Mouse (Mus musculus): Measurements from ENCODE around the gene Ddx5. TPM values are rescaled to one million over a fixed set of nuclear protein-coding genes. Genes with fewer than 3 reads are reported as not detected.

The Ddx5 gene
- total and polyA plus RNA-seq, 3 experiments, result 864 to 2,578 (median 866) TPM

- peaks cover 14% of the 10 kb centered on the region for H3K36me3 ChIP-seq (replicated peaks)
- H3K9me3 ChIP-seq (replicated peaks), result no peaks in the 10 kb centered on the region
- DNase-seq (ENCODE audit: low spot score) (no peak), ATAC-seq (ENCODE audit: extremely low read depth, insufficient number of reproducible peaks, low FRiP score, poor library complexity, severe bottlenecking) (0 out of 2 replicates have a peak, but pooled peaks have one; percentile 8)
- TF ChIP-seq CTCF (IDR thresholded peaks at IDR 0.05; ENCODE audit: low read depth, low read length) (no peak), TAL1 (conservative IDR thresholded peaks at IDR 0.05; ENCODE audit: low read depth, low read length) (no peak), GATA2 (IDR thresholded peaks at IDR 0.05; ENCODE audit: borderline replicate concordance, low read depth, low read length) (no peak), POLR2AphosphoS5 (IDR thresholded peaks at IDR 0.05; ENCODE audit: insufficient replicate concordance, low read depth, low read length) (no peak), GATA1 (IDR thresholded peaks at IDR 0.05; ENCODE audit: borderline replicate concordance, low read length) (no peak)
- H3K27me3 ChIP-seq (ENCODE audit: insufficient read depth, low read length), result peaks cover 7% of the 10 kb centered on the region; the same call in 1 of the 2 replicates
- H3K4me3 ChIP-seq (ENCODE audit: low read depth, low read length), result no peak overlapping the region
- H3K4me1 ChIP-seq (ENCODE audit: insufficient read depth, low read depth, low read length), result peaks cover 20% of the 10 kb centered on the region
Observed at GRCm38 (mm10) chr11:106759028-106759427, 30.0 kb downstream of the Ddx5 start.

- TF ChIP-seq POLR2AphosphoS5 (IDR thresholded peaks at IDR 0.05; ENCODE audit: insufficient replicate concordance, low read depth, low read length), result no peak
- TF ChIP-seq CTCF (IDR thresholded peaks at IDR 0.05; ENCODE audit: low read depth, low read length), result no peak
- no peak for TF ChIP-seq TAL1 (conservative IDR thresholded peaks at IDR 0.05; ENCODE audit: low read depth, low read length)
- TF ChIP-seq GATA1 (IDR thresholded peaks at IDR 0.05; ENCODE audit: borderline replicate concordance, low read length), result no peak
- TF ChIP-seq GATA2 (IDR thresholded peaks at IDR 0.05; ENCODE audit: borderline replicate concordance, low read depth, low read length), result no peak
- H3K36me3 ChIP-seq (replicated peaks), result peaks cover 2% of the 10 kb centered on the region
- no peaks in the 10 kb centered on the region for H3K9me3 ChIP-seq (replicated peaks)
- H3K4me1 ChIP-seq (ENCODE audit: insufficient read depth, low read depth, low read length), result peaks cover 8% of the 10 kb centered on the region
- H3K4me3 ChIP-seq (ENCODE audit: low read depth, low read length), result no peak overlapping the region
- H3K27me3 ChIP-seq (ENCODE audit: insufficient read depth, low read length), result peaks cover 12% of the 10 kb centered on the region
- no peak for ATAC-seq (ENCODE audit: extremely low read depth, insufficient number of reproducible peaks, low FRiP score, poor library complexity, severe bottlenecking)
- no peak for DNase-seq (ENCODE audit: low spot score)
Observed at GRCm38 (mm10) chr11:106755583-106755982, 33.4 kb downstream of the Ddx5 start.

GRCm38 (mm10) chr11:106753314-106753713 is 35.7 kb downstream of the Ddx5 start:
- H3K4me3 ChIP-seq (ENCODE audit: low read depth, low read length), result no peak overlapping the region

GRCm38 (mm10) chr11:106752103-106752502 is 36.9 kb downstream of the Ddx5 start:
- DNase-seq (ENCODE audit: low spot score) (no peak), ATAC-seq (ENCODE audit: extremely low read depth, insufficient number of reproducible peaks, low FRiP score, poor library complexity, severe bottlenecking) (no peak)
- H3K4me1 ChIP-seq (ENCODE audit: insufficient read depth, low read depth, low read length), result peaks cover 14% of the 10 kb centered on the region
- H3K27me3 ChIP-seq (ENCODE audit: insufficient read depth, low read length), result peaks cover 15% of the 10 kb centered on the region
- H3K36me3 ChIP-seq (replicated peaks), result no peaks in the 10 kb centered on the region
- H3K9me3 ChIP-seq (replicated peaks), result no peaks in the 10 kb centered on the region
- TF ChIP-seq CTCF (IDR thresholded peaks at IDR 0.05; ENCODE audit: low read depth, low read length) (no peak), TAL1 (conservative IDR thresholded peaks at IDR 0.05; ENCODE audit: low read depth, low read length) (no peak), GATA2 (IDR thresholded peaks at IDR 0.05; ENCODE audit: borderline replicate concordance, low read depth, low read length) (no peak), GATA1 (IDR thresholded peaks at IDR 0.05; ENCODE audit: borderline replicate concordance, low read length) (no peak), POLR2AphosphoS5 (IDR thresholded peaks at IDR 0.05; ENCODE audit: insufficient replicate concordance, low read depth, low read length) (no peak)
- H3K4me3 ChIP-seq (ENCODE audit: low read depth, low read length), result no peak overlapping the region

More at GRCm38 (mm10) chr11:106753314-106753713, 35.7 kb downstream of the Ddx5 start:
- H3K4me1 ChIP-seq (ENCODE audit: insufficient read depth, low read depth, low read length), result peaks cover 14% of the 10 kb centered on the region
- H3K36me3 ChIP-seq (replicated peaks), result no peaks in the 10 kb centered on the region
- TF ChIP-seq POLR2AphosphoS5 (IDR thresholded peaks at IDR 0.05; ENCODE audit: insufficient replicate concordance, low read depth, low read length) (no peak), CTCF (IDR thresholded peaks at IDR 0.05; ENCODE audit: low read depth, low read length) (no peak), GATA1 (IDR thresholded peaks at IDR 0.05; ENCODE audit: borderline replicate concordance, low read length) (no peak), TAL1 (conservative IDR thresholded peaks at IDR 0.05; ENCODE audit: low read depth, low read length) (no peak), GATA2 (IDR thresholded peaks at IDR 0.05; ENCODE audit: borderline replicate concordance, low read depth, low read length) (no peak)
- peaks cover 15% of the 10 kb centered on the region for H3K27me3 ChIP-seq (ENCODE audit: insufficient read depth, low read length)
- DNase-seq (ENCODE audit: low spot score), result no peak
- H3K9me3 ChIP-seq (replicated peaks), result no peaks in the 10 kb centered on the region
- ATAC-seq (ENCODE audit: extremely low read depth, insufficient number of reproducible peaks, low FRiP score, poor library complexity, severe bottlenecking), result no peak

- TF ChIP-seq CTCF (IDR thresholded peaks at IDR 0.05; ENCODE audit: low read depth, low read length), result no peak
- no peak for TF ChIP-seq POLR2AphosphoS5 (IDR thresholded peaks at IDR 0.05; ENCODE audit: insufficient replicate concordance, low read depth, low read length)
- no peak for TF ChIP-seq TAL1 (conservative IDR thresholded peaks at IDR 0.05; ENCODE audit: low read depth, low read length)
- no peak for TF ChIP-seq GATA1 (IDR thresholded peaks at IDR 0.05; ENCODE audit: borderline replicate concordance, low read length)
- no peak for TF ChIP-seq GATA2 (IDR thresholded peaks at IDR 0.05; ENCODE audit: borderline replicate concordance, low read depth, low read length)
- peaks cover 15% of the 10 kb centered on the region for H3K27me3 ChIP-seq (ENCODE audit: insufficient read depth, low read length)
- no peak within 1 kb of the TSS for H3K4me3 ChIP-seq (ENCODE audit: low read depth, low read length)
- DNase-seq (ENCODE audit: low spot score) (no peak), ATAC-seq (ENCODE audit: extremely low read depth, insufficient number of reproducible peaks, low FRiP score, poor library complexity, severe bottlenecking) (peak; percentile 45)
- H3K4me1 ChIP-seq (ENCODE audit: insufficient read depth, low read depth, low read length), result peaks cover 14% of the 10 kb centered on the region
- no peaks in the 10 kb centered on the region for H3K9me3 ChIP-seq (replicated peaks)
- H3K36me3 ChIP-seq (replicated peaks), result no peaks in the 10 kb centered on the region
Observed at GRCm38 (mm10) chr11:106751039-106752018, 37.7 kb downstream of the Ddx5 start, which contains the start of gene Milr1. Gene Milr1 (plus strand): TSS chr11:106751226.

Data from G1E (cell line).